Mouse (Mus musculus): ENCODE data around the gene Lrrfip1. TPM values are rescaled to one million over a fixed set of nuclear protein-coding genes. Genes with fewer than 3 reads are reported as not detected.
A peak's percentile ranks its signal among the peaks of the same experiment; 100 is the strongest.

Gene Lrrfip1
- total RNA-seq, 1 experiment from 2014 or later, result 190 TPM

DNA sequence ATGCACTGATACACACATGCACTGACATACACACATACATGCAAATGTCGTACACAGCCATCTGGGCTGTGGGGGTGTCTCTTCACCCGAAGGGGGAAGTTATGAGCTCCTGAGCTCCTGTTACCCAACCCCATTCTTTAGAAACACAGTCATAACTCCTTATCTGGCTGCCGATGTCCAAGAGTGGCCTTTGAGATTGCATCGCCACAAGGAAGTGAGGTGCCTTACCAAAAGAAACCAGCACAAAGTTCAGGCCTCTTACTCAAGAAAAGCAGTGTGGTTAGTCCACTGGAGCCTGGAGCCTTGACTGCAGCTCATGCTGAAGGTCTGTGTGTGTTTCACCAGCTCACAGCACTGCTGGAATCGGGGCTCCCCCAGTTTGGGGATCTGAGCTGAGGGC is 43.1 kb downstream of the Lrrfip1 start:
- peak; percentile 46 to 76 for ATAC-seq (replicated peaks in 1 of 2; ENCODE audit: insufficient read depth in 1 of 2, low FRiP score in 2 of 2, low TSS enrichment in 1 of 2, low read depth in 1 of 2, poor library complexity in 2 of 2, severe bottlenecking in 2 of 2)

- ATAC-seq (replicated peaks in 1 of 2; ENCODE audit: insufficient read depth in 1 of 2, low FRiP score in 2 of 2, low TSS enrichment in 1 of 2, low read depth in 1 of 2, poor library complexity in 2 of 2, severe bottlenecking in 2 of 2), result 0 out of 4 replicates have a peak, but pooled peaks of 1 of the 2 experiments have one; percentile 12
Observed at GRCm38 (mm10) chr1:91043191-91043590, 44.7 kb downstream of the Lrrfip1 start.

DNA sequence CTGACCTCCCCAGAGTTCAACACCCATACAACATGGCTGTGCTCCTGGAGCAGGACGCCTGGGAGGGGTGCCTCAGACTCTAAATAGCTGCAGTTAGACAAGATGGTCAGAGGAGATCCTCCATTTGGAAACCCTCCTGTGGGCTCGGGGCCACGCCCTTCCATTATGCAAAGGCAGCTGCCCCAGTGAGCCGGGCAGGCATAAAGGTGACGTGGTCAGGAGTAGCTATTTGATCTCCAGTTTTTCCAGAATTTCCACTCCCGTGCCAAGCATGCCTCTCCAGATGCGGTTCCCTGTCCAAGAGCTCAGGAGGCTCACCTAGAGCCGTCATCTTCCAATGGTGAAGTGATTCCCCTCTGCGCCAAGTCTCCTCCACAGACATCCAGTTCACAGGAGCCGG is 45.6 kb downstream of the Lrrfip1 start:
- no peak for ATAC-seq (replicated peaks in 1 of 2; ENCODE audit: insufficient read depth in 1 of 2, low FRiP score in 2 of 2, low TSS enrichment in 1 of 2, low read depth in 1 of 2, poor library complexity in 2 of 2, severe bottlenecking in 2 of 2)

- ATAC-seq (replicated peaks in 1 of 2; ENCODE audit: insufficient read depth in 1 of 2, low FRiP score in 2 of 2, low TSS enrichment in 1 of 2, low read depth in 1 of 2, poor library complexity in 2 of 2, severe bottlenecking in 2 of 2), result no peak
Observed at GRCm38 (mm10) chr1:91044648-91045047, 46.1 kb downstream of the Lrrfip1 start.

GRCm38 (mm10) chr1:91046237-91046636 is 47.7 kb downstream of the Lrrfip1 start:
- no peak for ATAC-seq (replicated peaks in 1 of 2; ENCODE audit: insufficient read depth in 1 of 2, low FRiP score in 2 of 2, low TSS enrichment in 1 of 2, low read depth in 1 of 2, poor library complexity in 2 of 2, severe bottlenecking in 2 of 2)

- ATAC-seq (replicated peaks in 1 of 2; ENCODE audit: insufficient read depth in 1 of 2, low FRiP score in 2 of 2, low TSS enrichment in 1 of 2, low read depth in 1 of 2, poor library complexity in 2 of 2, severe bottlenecking in 2 of 2), result peak; percentile 51 to 55
Observed at GRCm38 (mm10) chr1:91049296-91049695, 50.8 kb downstream of the Lrrfip1 start.

DNA sequence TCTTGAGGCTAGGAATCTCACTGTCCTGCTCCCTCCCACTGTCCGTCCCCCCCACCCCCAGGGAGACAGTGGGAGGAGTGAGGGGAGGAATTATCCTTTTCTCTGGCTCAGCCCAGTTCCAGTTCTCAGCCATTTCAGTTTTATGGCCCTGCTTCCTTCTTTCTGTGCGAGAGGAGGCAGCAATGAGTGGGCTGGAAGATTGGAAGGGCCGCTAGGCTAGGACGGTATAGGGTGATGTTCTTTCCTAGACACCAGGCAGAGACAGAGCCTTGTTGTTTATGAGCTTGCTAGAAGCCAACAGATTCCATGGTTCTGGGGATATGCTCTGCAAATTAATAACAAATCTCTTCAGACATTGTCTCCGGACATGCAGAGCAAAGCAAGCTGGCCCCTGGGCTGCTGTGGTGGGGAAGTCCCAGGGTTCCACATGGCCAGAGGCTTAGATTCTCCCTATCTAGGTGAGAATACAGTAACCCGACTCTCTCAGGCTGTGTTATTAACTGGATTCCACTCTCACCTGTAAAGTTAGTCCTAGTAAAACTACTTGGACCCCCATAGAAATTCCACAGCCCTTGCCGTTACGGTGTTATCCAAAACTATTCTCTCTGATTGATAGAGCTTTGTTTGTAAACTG is 53.0 kb downstream of the Lrrfip1 start:
- ATAC-seq (replicated peaks in 1 of 2; ENCODE audit: insufficient read depth in 1 of 2, low FRiP score in 2 of 2, low TSS enrichment in 1 of 2, low read depth in 1 of 2, poor library complexity in 2 of 2, severe bottlenecking in 2 of 2), result no peak

GRCm38 (mm10) chr1:91052747-91053181 is 54.2 kb downstream of the Lrrfip1 start:
- ATAC-seq (replicated peaks in 1 of 2; ENCODE audit: insufficient read depth in 1 of 2, low FRiP score in 2 of 2, low TSS enrichment in 1 of 2, low read depth in 1 of 2, poor library complexity in 2 of 2, severe bottlenecking in 2 of 2), result peak; percentile 77 to 78

- peak; percentile 12 to 18; a peak in 3 of 4 replicates for ATAC-seq (replicated peaks in 1 of 2; ENCODE audit: insufficient read depth in 1 of 2, low FRiP score in 2 of 2, low TSS enrichment in 1 of 2, low read depth in 1 of 2, poor library complexity in 2 of 2, severe bottlenecking in 2 of 2)
Observed at GRCm38 (mm10) chr1:91053218-91054073, 54.9 kb downstream of the Lrrfip1 start.

DNA sequence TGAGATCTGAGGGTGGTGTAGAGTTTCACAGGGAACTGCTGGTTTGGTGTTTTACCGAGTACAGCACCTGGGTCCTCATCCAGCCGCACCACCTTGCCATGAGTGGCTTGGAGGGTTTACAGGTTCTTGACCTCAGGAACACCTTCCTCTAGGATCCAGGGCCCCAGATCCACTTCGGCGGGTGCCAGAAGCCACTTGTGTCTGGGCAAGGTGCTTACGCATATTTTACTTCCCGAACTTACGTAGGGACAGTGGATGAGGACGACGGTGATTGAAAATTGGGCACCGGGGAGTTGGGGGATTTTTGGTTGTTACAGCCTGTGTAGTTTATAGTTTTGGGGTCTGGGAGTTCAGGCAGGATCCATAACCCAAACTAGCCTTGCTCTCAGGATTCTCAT is 55.5 kb downstream of the Lrrfip1 start:
- no peak for ATAC-seq (replicated peaks in 1 of 2; ENCODE audit: insufficient read depth in 1 of 2, low FRiP score in 2 of 2, low TSS enrichment in 1 of 2, low read depth in 1 of 2, poor library complexity in 2 of 2, severe bottlenecking in 2 of 2)

DNA sequence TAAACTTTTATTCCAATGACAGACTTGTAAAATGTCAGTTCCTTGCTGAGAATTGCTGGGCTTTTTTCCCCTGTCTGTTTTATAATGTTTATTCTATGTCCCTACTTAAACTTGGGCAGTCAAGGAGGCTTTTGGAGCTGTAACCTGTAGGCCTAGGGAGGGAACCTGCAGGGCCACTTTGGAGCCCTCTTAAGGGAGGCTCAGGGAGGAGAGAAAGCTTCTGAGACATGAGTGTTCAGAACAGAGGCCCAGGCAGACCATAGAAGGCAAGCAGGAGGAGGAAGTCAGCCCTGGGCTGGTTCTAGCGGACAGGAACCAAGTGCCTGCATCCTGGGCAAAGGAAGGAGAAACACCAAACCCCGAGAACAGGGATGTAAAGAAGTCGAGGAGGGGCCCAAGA is 56.3 kb downstream of the Lrrfip1 start:
- no peak for ATAC-seq (replicated peaks in 1 of 2; ENCODE audit: insufficient read depth in 1 of 2, low FRiP score in 2 of 2, low TSS enrichment in 1 of 2, low read depth in 1 of 2, poor library complexity in 2 of 2, severe bottlenecking in 2 of 2)

DNA sequence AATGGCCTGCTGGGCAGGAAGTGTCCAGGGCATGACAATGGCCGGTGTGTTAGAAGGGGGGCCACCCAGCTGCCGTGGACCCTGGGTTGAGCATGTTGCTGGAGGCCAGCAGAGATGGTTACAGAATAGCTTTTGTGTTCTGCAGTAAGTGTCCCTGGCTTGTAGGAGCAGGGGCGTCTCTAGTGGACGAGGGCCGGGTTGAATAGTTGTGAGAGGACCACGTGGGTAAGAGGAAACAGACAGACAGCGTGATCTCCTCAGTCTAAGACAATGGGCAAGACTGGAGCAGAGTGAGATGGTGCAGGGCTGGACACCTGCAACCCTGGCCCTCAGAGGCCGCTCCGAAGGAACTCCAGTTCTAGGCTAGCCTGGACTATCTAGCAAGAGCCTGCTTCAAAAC is 57.2 kb downstream of the Lrrfip1 start:
- no peak for ATAC-seq (replicated peaks in 1 of 2; ENCODE audit: insufficient read depth in 1 of 2, low FRiP score in 2 of 2, low TSS enrichment in 1 of 2, low read depth in 1 of 2, poor library complexity in 2 of 2, severe bottlenecking in 2 of 2)

GRCm38 (mm10) chr1:91056416-91056815 is 57.9 kb downstream of the Lrrfip1 start:
- peak in 1 of 2 experiments; percentile 22; a peak in 1 of 4 replicates for ATAC-seq (replicated peaks in 1 of 2; ENCODE audit: insufficient read depth in 1 of 2, low FRiP score in 2 of 2, low TSS enrichment in 1 of 2, low read depth in 1 of 2, poor library complexity in 2 of 2, severe bottlenecking in 2 of 2)

DNA sequence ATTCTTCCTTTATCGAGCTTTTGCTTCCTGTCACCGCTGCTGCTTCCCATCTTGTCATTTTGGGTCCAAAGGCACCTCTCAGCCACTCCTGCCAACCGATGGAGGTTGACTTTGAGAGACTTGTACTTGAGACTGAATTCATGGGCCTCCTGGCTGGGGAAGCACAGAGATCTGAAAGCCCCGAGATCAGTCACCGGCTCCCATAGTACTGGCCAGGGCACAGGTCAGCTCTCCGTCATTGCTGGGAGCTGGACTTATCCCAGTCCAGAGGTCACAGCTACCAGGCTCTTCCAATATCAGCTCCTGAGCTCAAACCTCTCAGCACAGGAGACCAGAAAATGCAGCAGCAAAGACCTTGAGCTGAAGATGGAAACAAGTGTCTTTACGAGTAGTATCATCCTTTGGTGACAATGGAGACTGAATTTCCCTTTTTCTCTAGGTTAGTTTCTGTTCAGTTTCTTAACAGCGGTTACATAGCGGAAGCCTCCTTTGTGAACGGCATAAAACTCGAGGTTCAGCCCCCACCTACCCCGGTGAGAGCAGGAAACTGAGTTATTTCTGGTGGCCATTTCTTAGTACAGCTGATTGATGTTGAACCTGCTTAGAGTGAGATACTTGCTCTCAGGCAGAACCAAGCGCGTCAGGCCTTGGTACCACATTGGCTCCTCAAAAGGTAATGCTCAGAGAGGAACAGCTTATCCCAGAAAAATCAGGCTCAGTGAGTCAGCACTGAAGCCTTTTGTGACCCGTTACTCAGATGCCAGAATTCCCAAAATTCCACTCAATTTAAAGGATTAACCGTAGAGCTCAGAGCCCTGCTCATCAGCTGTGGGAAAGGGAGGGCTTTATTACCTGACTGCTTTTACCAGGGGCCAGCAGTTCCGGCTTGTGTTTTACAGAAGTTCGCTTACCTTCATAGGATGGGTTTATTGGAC is 59.0 kb downstream of the Lrrfip1 start:
- peak; percentile 15 to 23; a peak in 3 of 4 replicates for ATAC-seq (replicated peaks in 1 of 2; ENCODE audit: insufficient read depth in 1 of 2, low FRiP score in 2 of 2, low TSS enrichment in 1 of 2, low read depth in 1 of 2, poor library complexity in 2 of 2, severe bottlenecking in 2 of 2)

DNA sequence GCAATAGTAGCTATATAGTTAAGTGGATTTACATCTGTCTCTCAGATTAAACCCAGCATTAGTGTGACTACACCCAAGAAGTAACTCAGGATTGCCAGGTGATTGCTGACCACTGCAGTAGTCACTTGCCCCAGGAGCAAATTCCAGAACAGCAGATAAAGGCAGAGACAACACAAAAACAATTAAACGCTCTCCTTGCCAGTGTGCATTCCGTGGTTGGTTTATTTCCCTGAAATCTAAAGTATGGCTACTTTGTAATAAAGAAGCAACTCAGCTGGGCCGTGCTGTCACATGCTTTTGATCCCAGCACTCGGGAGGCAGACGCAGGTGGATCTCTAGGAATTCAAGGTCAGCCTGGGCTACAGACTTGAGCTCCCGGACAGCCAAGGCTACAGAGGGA is 59.7 kb downstream of the Lrrfip1 start:
- ATAC-seq (replicated peaks in 1 of 2; ENCODE audit: insufficient read depth in 1 of 2, low FRiP score in 2 of 2, low TSS enrichment in 1 of 2, low read depth in 1 of 2, poor library complexity in 2 of 2, severe bottlenecking in 2 of 2), result no peak

GRCm38 (mm10) chr1:91059792-91060604 is 61.5 kb downstream of the Lrrfip1 start:
- no peak for ATAC-seq (replicated peaks in 1 of 2; ENCODE audit: insufficient read depth in 1 of 2, low FRiP score in 2 of 2, low TSS enrichment in 1 of 2, low read depth in 1 of 2, poor library complexity in 2 of 2, severe bottlenecking in 2 of 2)

GRCm38 (mm10) chr1:91061105-91061504 is 62.6 kb downstream of the Lrrfip1 start:
- no peak for ATAC-seq (replicated peaks in 1 of 2; ENCODE audit: insufficient read depth in 1 of 2, low FRiP score in 2 of 2, low TSS enrichment in 1 of 2, low read depth in 1 of 2, poor library complexity in 2 of 2, severe bottlenecking in 2 of 2)

Data from hematopoietic stem cell, adult 5-6 weeks (primary cell).